24 mouse cellular contexts compared by ENCODE assay signal in the genomic region with DNA sequence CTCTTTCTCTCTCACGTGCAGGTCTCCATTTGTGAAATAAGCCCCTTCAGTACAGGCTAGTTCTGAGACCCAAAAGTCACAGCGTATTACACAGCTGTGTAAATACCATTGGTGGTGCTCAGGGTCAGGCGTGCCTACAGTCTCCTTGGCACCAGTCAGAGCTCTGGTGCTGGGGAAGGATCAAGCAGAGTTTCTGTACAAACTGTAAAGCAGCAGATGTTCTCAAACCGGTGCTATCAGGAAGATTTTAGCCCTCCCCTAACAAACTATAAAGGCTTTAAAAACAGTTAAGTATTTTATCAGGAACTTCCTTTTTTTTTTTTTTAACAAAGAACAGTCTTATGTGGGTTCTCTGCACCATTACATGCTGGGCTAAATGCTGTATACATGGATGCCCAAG. TPM values are rescaled to one million over a fixed set of nuclear protein-coding genes. Genes with fewer than 3 reads are reported as not detected.
DNase-seq lines count a peak whose midpoint lies in the region; ATAC-seq and TF ChIP-seq lines count a peak whose summit lies in the region.
"Had no signal": no experiment of that assay in that cellular context is flagged by ENCODE, and none has a peak within 500 bp of the region (broad histone marks: within the 10 kb centered on the region; RNA-seq: fewer than 3 reads in every experiment).

No protein-coding gene starts in this region.

- TF ChIP-seq CTCF in lung, embryonic 14.5 days (IDR thresholded peaks at IDR 0.05; ENCODE audit: low read depth) = no peak
- TF ChIP-seq CTCF in MEL (IDR thresholded peaks at IDR 0.05 in 2 of 3, conservative IDR thresholded peaks at IDR 0.05 in 1 of 3; ENCODE audit: control insufficient read depth in 1 of 3, insufficient read depth in 1 of 3, low read depth in 2 of 3, low read length in 3 of 3, poor library complexity in 1 of 3, severe bottlenecking in 1 of 3) = no peak

- WGBS in lung, embryonic 14.5 days = 50% methylated on average over 4 of the region's 4 CpGs
- 51% methylated on average over 4 of the region's 4 CpGs for WGBS in stomach, embryonic 16.5 days
- WGBS in kidney, embryonic 16.5 days = 70% methylated on average over 4 of the region's 4 CpGs

- no peak overlapping the region for H3K4me2 ChIP-seq in lung, embryonic 14.5 days
- no peak overlapping the region for H3K4me2 ChIP-seq in stomach, embryonic 16.5 days (ENCODE audit: low read depth, low read length)
- H3K4me2 ChIP-seq in kidney, embryonic 16.5 days (replicated peaks; ENCODE audit: low read depth, low read length) = no peak overlapping the region
- H3K4me2 ChIP-seq: embryonic facial prominence, embryonic 12.5 days; forebrain, embryonic 13.5 days; forebrain, embryonic 15.5 days had no signal

- H3K9ac ChIP-seq in lung, embryonic 14.5 days = no peak overlapping the region
- H3K9ac ChIP-seq in MEL (ENCODE audit: control insufficient read depth, low read depth, low read length, poor library complexity, severe bottlenecking) = peak overlapping the region; percentile 36
- no peak overlapping the region for H3K9ac ChIP-seq in stomach, embryonic 16.5 days (ENCODE audit: low read length)
- H3K9ac ChIP-seq in kidney, embryonic 16.5 days (replicated peaks; ENCODE audit: low read length) = no peak overlapping the region
- H3K9ac ChIP-seq: embryonic facial prominence, embryonic 12.5 days; forebrain, embryonic 13.5 days; forebrain, embryonic 15.5 days; forebrain, postnatal 0 days had no signal

- H3K4me1 ChIP-seq in lung, embryonic 14.5 days (ENCODE audit: insufficient read depth) = 0 out of 2 replicates have a peak, but pooled peaks cover 3% of the 10 kb centered on the region
- H3K4me1 ChIP-seq in MEL (ENCODE audit: control insufficient read depth in 1 of 2, insufficient read depth in 2 of 2, low read length in 2 of 2) = peaks cover 43 to 56% of the 10 kb centered on the region in 2 experiments
- H3K4me1 ChIP-seq in stomach, embryonic 16.5 days (ENCODE audit: control insufficient read depth, insufficient read depth, low read length) = peaks cover 15% of the 10 kb centered on the region
- H3K4me1 ChIP-seq in kidney, embryonic 16.5 days (ENCODE audit: insufficient read depth, low read length) = no peaks in the 10 kb centered on the region

- no peaks in the 10 kb centered on the region for H3K9me3 ChIP-seq in lung, embryonic 14.5 days (ENCODE audit: low read depth, low read length)
- H3K9me3 ChIP-seq in MEL (replicated peaks; ENCODE audit: insufficient read depth, low read length) = no peaks in the 10 kb centered on the region
- no peaks in the 10 kb centered on the region for H3K9me3 ChIP-seq in stomach, embryonic 16.5 days (replicated peaks; ENCODE audit: control insufficient read depth, low read length)
- no peaks in the 10 kb centered on the region for H3K9me3 ChIP-seq in kidney, embryonic 16.5 days (ENCODE audit: low read length)
- H3K9me3 ChIP-seq: embryonic facial prominence, embryonic 12.5 days; forebrain, embryonic 13.5 days; forebrain, embryonic 15.5 days had no signal

- H3K27ac ChIP-seq in lung, embryonic 14.5 days (ENCODE audit: low read depth) = peak overlapping the region; percentile 40; the same call in 1 of the 2 replicates
- H3K27ac ChIP-seq in MEL (ENCODE audit: control insufficient read depth, low read depth, low read length) = peak overlapping the region; percentile 82
- peak overlapping the region; percentile 16; the same call in 1 of the 2 replicates for H3K27ac ChIP-seq in stomach, embryonic 16.5 days (ENCODE audit: low read length)
- no peak overlapping the region for H3K27ac ChIP-seq in kidney, embryonic 16.5 days (ENCODE audit: low read length)
- H3K27ac ChIP-seq: embryonic facial prominence, embryonic 10.5 days; embryonic facial prominence, embryonic 12.5 days; forebrain, embryonic 13.5 days; forebrain, embryonic 15.5 days had no signal

- TF ChIP-seq RAD21 in MEL (IDR thresholded peaks at IDR 0.05; ENCODE audit: low read depth, low read length) = no peak

- H3K36me3 ChIP-seq in lung, embryonic 14.5 days (ENCODE audit: insufficient read depth) = no peaks in the 10 kb centered on the region
- H3K36me3 ChIP-seq in MEL (ENCODE audit: control insufficient read depth in 1 of 2, insufficient read depth in 2 of 2, low read length in 2 of 2) = peaks cover 0 to 49% of the 10 kb centered on the region in 2 experiments; a peak in 2 of 4 replicates
- no peaks in the 10 kb centered on the region for H3K36me3 ChIP-seq in stomach, embryonic 16.5 days (ENCODE audit: control insufficient read depth, insufficient read depth, low read length)
- no peaks in the 10 kb centered on the region for H3K36me3 ChIP-seq in kidney, embryonic 16.5 days (ENCODE audit: insufficient read depth, low read length)
- H3K36me3 ChIP-seq: embryonic facial prominence, embryonic 10.5 days; embryonic facial prominence, embryonic 12.5 days; forebrain, embryonic 15.5 days had no signal

- TF ChIP-seq EP300 in MEL (IDR thresholded peaks at IDR 0.05; ENCODE audit: low read depth in 1 of 2, low read length in 2 of 2) = peak; percentile 95

- no peaks in the 10 kb centered on the region for H3K79me2 ChIP-seq in MEL (ENCODE audit: control insufficient read depth, insufficient read depth, low read length, poor library complexity)

- TF ChIP-seq POLR2A in MEL (IDR thresholded peaks at IDR 0.05; ENCODE audit: control insufficient read depth in 1 of 2, insufficient read depth in 1 of 2, low read depth in 1 of 2, low read length in 2 of 2, poor library complexity in 1 of 2) = peak in 1 of 2 experiments; percentile 69; a peak in 2 of 4 replicates

- no peak overlapping the region for H3K4me3 ChIP-seq in lung, embryonic 14.5 days (ENCODE audit: low read depth, low read length)
- H3K4me3 ChIP-seq in MEL (ENCODE audit: control insufficient read depth in 1 of 2, insufficient read depth in 1 of 2, low read depth in 2 of 2, low read length in 2 of 2) = peak overlapping the region; percentile 4 to 20
- no peak overlapping the region for H3K4me3 ChIP-seq in stomach, embryonic 16.5 days (replicated peaks; ENCODE audit: low read length)
- H3K4me3 ChIP-seq in kidney, embryonic 16.5 days (ENCODE audit: low read length) = no peak overlapping the region
- H3K4me3 ChIP-seq: embryonic facial prominence, embryonic 10.5 days; embryonic facial prominence, embryonic 12.5 days; forebrain, embryonic 13.5 days; forebrain, embryonic 15.5 days had no signal

- no peaks in the 10 kb centered on the region for H3K27me3 ChIP-seq in lung, embryonic 14.5 days (ENCODE audit: insufficient read depth, low read length)
- H3K27me3 ChIP-seq in MEL (ENCODE audit: control insufficient read depth in 1 of 2, insufficient read depth in 2 of 2, low read length in 2 of 2) = no peaks in the 10 kb centered on the region
- no peaks in the 10 kb centered on the region for H3K27me3 ChIP-seq in stomach, embryonic 16.5 days (ENCODE audit: control insufficient read depth, insufficient read depth, low read length)
- H3K27me3 ChIP-seq in kidney, embryonic 16.5 days (ENCODE audit: insufficient read depth, low read length) = no peaks in the 10 kb centered on the region
- H3K27me3 ChIP-seq: embryonic facial prominence, embryonic 12.5 days; forebrain, embryonic 13.5 days; forebrain, embryonic 15.5 days had no signal

- ATAC-seq in lung, embryonic 14.5 days (ENCODE audit: insufficient read depth) = 0 out of 2 replicates have a peak, but pooled peaks have one; percentile 68
- peak; percentile 64; the same call in 1 of the 2 replicates for ATAC-seq in stomach, embryonic 16.5 days (ENCODE audit: insufficient read depth, low FRiP score)
- ATAC-seq in kidney, embryonic 16.5 days (ENCODE audit: low FRiP score, low TSS enrichment) = no peak
- ATAC-seq: activated CD4-positive, CD25-positive, alpha-beta regulatory T cell, adult 4 months; forebrain, embryonic 13.5 days; forebrain, embryonic 15.5 days; forebrain, postnatal 0 days had no signal

- DNase-seq in lung, embryonic 14.5 days = no peak
- DNase-seq in lung, adult 18-20 months = no peak
- DNase-seq in MEL (ENCODE audit: low read depth, low spot score) = peak; percentile 93
- peak; percentile 77 for DNase-seq in MEL-GATA-1-ER (ENCODE audit: extremely low read depth, low read depth)
- no peak for DNase-seq in urinary bladder, postnatal 25 days (ENCODE audit: low spot score)
- no peak for DNase-seq in T-cell, adult 2 months (ENCODE audit: low spot score)
- DNase-seq: adrenal gland, adult 8-10 months; adrenal gland, postnatal 14 days; adrenal gland, postnatal 36 days; cerebellum, adult 11-12 months; cerebellum, adult 2 months; cerebellum, adult 9-10 months; cerebellum, postnatal 10 days; cerebellum, postnatal 25 days; forebrain, postnatal 0 days had no signal

TF ChIP-seq in MEL, 35 proteins besides CTCF, POLR2A, EP300 and RAD21 (continues in another document):
- peak; percentile 92 for TF ChIP-seq ETS1 (IDR thresholded peaks at IDR 0.05; ENCODE audit: low read depth, low read length)
- TF ChIP-seq GATA1 (IDR thresholded peaks at IDR 0.05; ENCODE audit: low read depth, low read length) = peak; percentile 92
- peak; percentile 81 for TF ChIP-seq MYC (IDR thresholded peaks at IDR 0.05; ENCODE audit: low read depth, low read length)
- no peak for TF ChIP-seq ELF1 (IDR thresholded peaks at IDR 0.05; ENCODE audit: low read depth, low read length)
- peak; percentile 86 for TF ChIP-seq RCOR1 (IDR thresholded peaks at IDR 0.05; ENCODE audit: low read depth, low read length)
- TF ChIP-seq TBP (IDR thresholded peaks at IDR 0.05; ENCODE audit: low read depth, low read length) = peak; percentile 85
- TF ChIP-seq CHD2 (IDR thresholded peaks at IDR 0.05; ENCODE audit: low read length) = no peak
- peak; percentile 90 for TF ChIP-seq SIN3A (IDR thresholded peaks at IDR 0.05; ENCODE audit: low read length)
- peak; percentile 80; the same call in 1 of the 2 replicates for TF ChIP-seq BHLHE40 (IDR thresholded peaks at IDR 0.05; ENCODE audit: borderline replicate concordance, low read depth, low read length)
- no peak for TF ChIP-seq MAFK (IDR thresholded peaks at IDR 0.05; ENCODE audit: borderline replicate concordance, low read depth, low read length)
- TF ChIP-seq MXI1 (IDR thresholded peaks at IDR 0.05; ENCODE audit: low read depth, low read length) = peak; percentile 71
- TF ChIP-seq HCFC1 (IDR thresholded peaks at IDR 0.05; ENCODE audit: low read depth, low read length) = peak; percentile 29; the same call in 1 of the 2 replicates
- TF ChIP-seq CHD1 (IDR thresholded peaks at IDR 0.05; ENCODE audit: low read depth, low read length) = no peak
- TF ChIP-seq ZMIZ1 (IDR thresholded peaks at IDR 0.05; ENCODE audit: low read depth, low read length) = peak; percentile 37; the same call in 1 of the 2 replicates

RNA-seq across cellular contexts. Expression of gene Plekhs1, which starts 1.3 kb away (rescaled TPM):
- polyA plus RNA-seq in lung, embryonic 14.5 days (2014; fragmentation: Nextera tagmentation; extraction: Ambion mirVana) = 0.61 and 1.0 TPM in 2 replicates
- 0.42 and 0.85 TPM in 2 replicates for total RNA-seq in MEL (2012; rRNA removed)
- under 1 TPM in 1 of 2 experiments, not detected in 1; 0.84 TPM for polyA plus RNA-seq in MEL (2012; ENCODE audit: insufficient read depth in 1 of 2, insufficient read length in 2 of 2, low read depth in 1 of 2, low replicate concordance in 2 of 2, missing spikeins in 1 of 2)
- polyA plus RNA-seq in stomach, embryonic 16.5 days (2015; fragmentation: Nextera tagmentation; extraction: Ambion mirVana) = 1.1 and 1.3 TPM in 2 replicates
- polyA plus RNA-seq in kidney, embryonic 16.5 days (2015; fragmentation: Nextera tagmentation; extraction: Ambion mirVana) = 0.77 and 0.90 TPM in 2 replicates
- total RNA-seq: adrenal gland, adult 18-20 months had no signal
- polyA plus RNA-seq: C2C12 had no signal

Comparison
In these comparisons a context has a peak if more than half of its experiments do, and no peak if none do; other contexts are left out.
1. DNase-seq: peak in MEL (single experiment) and MEL-GATA-1-ER (single experiment); none in lung, embryonic 14.5 days (single experiment), lung, adult 18-20 months (0 of 2), urinary bladder, postnatal 25 days (single experiment) and T-cell, adult 2 months (single experiment).
2. H3K4me3 ChIP-seq: peak in MEL (2 of 2); none in lung, embryonic 14.5 days (single experiment), stomach, embryonic 16.5 days (single experiment) and kidney, embryonic 16.5 days (single experiment).